Mouse (Mus musculus) neural tube, embryonic 12.5 days (tissue): ENCODE measurements around the gene Slc16a1. TPM values are rescaled to one million over a fixed set of nuclear protein-coding genes. Genes with fewer than 3 reads are reported as not detected.
A peak's percentile ranks its signal among the peaks of the same experiment; 100 is the strongest.

Experiments used
- ATAC-seq: fragments of 200-750 bp; cut with Nextera tagmentation; 2 replicates; pipeline ENCODE4 v1.8.0; 2017; ENCODE audit warnings: low read depth, mild to moderate bottlenecking, moderate TSS enrichment, moderate library complexity; ENCODE audit not compliant: low FRiP score
- H3K27ac ChIP-seq: fragments of 300-500 bp; sonication (generic); 2 replicates; pipeline ENCODE4 v1.5.1; 2016
- H3K27me3 ChIP-seq: fragments of 300-500 bp; sonication (generic); replicated peaks from 2 replicates; pipeline ENCODE4 v1.6.1; 2016; ENCODE audit warnings: mild to moderate bottlenecking
- H3K36me3 ChIP-seq: fragments of 300-500 bp; sonication (generic); 2 replicates; pipeline ENCODE4 v1.6.1; 2016; ENCODE audit warnings: mild to moderate bottlenecking
- H3K4me1 ChIP-seq: fragments of 300-500 bp; sonication (generic); 2 replicates; pipeline ENCODE4 v1.6.1; 2016
- H3K4me2 ChIP-seq: fragments of 300-500 bp; sonication (generic); replicated peaks from 2 replicates; pipeline ENCODE4 v1.6.1; 2016; ENCODE audit warnings: mild to moderate bottlenecking
- H3K4me3 ChIP-seq: fragments of 300-500 bp; sonication (generic); 2 replicates; pipeline ENCODE4 v1.5.1; 2016
- H3K9ac ChIP-seq: fragments of 300-500 bp; sonication (generic); 2 replicates; pipeline ENCODE4 v1.6.1; 2016; ENCODE audit warnings: mild to moderate bottlenecking
- H3K9me3 ChIP-seq: fragments of 300-500 bp; sonication (generic); 2 replicates; pipeline ENCODE4 v1.6.1; 2016; ENCODE audit warnings: mild to moderate bottlenecking
- WGBS: fragments of 180-500 bp; shearing (Covaris S2); methylation state at CpG from one replicate; pipeline ENCODE4 v1.1.7; 2016; 5-methylcytosine and 5-hydroxymethylcytosine counted together
- polyA plus RNA-seq: library from polyadenylated mRNA; unstranded; fragments of >200 nt; fragmentation: Nextera tagmentation; extraction: Ambion mirVana; gene quantifications from 2 replicates; pipeline ENCODE4 v1.2.1, GENCODE M21; 2016

The Slc16a1 gene
- polyA plus RNA-seq, 1 experiment from 2014 or later, result 17.9 TPM

DNA sequence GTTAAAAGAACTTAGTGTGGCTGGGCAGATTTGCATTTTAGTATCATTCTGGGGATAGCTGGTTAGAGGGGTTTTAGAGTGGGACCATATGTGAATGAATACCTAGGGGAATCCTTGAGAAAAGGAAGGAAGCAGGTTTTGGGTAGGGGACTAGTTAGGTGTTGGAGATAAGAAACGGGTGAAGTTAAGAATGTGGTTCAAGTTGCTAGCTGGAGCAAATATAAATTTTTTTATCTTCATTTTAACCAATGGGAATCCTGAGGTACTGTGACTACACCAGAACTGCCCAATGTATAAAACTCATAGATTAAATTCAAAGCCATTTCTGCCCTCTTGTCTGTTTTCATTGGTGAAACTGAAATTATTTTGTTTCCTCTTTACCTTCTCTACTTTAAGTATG is 2.8 kb downstream of the Slc16a1 start:
- no peak overlapping the region for H3K4me2 ChIP-seq
- no peak overlapping the region for H3K9ac ChIP-seq
- H3K4me3 ChIP-seq, result no peak overlapping the region
- no peak for ATAC-seq
- no peaks in the 10 kb centered on the region for H3K27me3 ChIP-seq
- no peak overlapping the region for H3K27ac ChIP-seq
- H3K9me3 ChIP-seq, result no peaks in the 10 kb centered on the region
- H3K36me3 ChIP-seq, result no peaks in the 10 kb centered on the region
- 0 out of 2 replicates have a peak, but pooled peaks cover 8% of the 10 kb centered on the region for H3K4me1 ChIP-seq
- 80% methylated on average over 1 of the region's 1 CpGs for WGBS

DNA sequence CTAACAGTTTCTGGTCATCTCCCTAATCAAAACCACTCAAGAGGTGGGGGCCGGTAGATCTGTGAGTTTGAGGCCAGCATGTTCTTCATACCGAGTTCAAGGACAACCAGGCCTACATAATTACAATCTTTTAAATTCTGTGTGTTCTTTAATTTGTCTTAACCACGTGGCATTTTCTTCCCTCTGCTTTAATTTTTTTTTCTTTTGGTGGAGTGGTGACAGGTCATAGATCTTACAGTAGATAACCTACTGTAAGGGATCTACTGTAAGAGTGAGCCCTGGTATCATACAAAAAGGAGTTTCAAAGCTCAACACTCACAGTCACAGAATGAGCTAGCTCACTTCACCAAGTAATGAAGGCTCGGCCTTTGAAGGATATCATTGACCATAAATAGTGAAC is 4.6 kb downstream of the Slc16a1 start:
- 83% methylated on average over 4 of the region's 4 CpGs for WGBS
- ATAC-seq, result no peak
- Histone ChIP-seq H3K4me3 (no peak overlapping the region), H3K27me3 (no peaks in the 10 kb centered on the region), H3K27ac (no peak overlapping the region), H3K36me3 (no peaks in the 10 kb centered on the region), H3K4me1 (0 out of 2 replicates have a peak, but pooled peaks cover 8% of the 10 kb centered on the region), H3K9me3 (no peaks in the 10 kb centered on the region), H3K4me2 (no peak overlapping the region), H3K9ac (no peak overlapping the region)

DNA sequence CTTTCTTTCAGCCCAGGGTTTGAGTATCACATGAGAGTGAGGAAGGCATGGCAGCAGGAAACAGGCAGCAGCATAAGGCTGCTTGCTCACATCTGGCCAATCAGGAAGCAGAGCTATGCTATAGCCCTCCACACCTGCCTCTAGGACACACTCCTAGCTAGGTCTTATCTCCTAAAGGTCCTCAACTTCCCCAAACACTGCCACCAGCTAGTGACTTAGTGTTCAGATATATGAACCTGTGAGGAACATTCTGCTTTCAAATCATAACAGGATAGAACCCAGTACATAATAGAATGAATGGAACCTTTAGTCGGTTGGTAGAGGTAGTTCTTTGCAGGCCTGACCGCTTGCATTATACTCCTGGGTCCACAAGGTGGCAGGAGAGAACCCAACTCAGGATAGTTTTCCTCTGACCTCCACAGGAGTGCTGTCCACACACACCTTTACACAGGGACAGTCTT is 5.4 kb downstream of the Slc16a1 start:
- H3K27ac ChIP-seq, result no peak overlapping the region
- 0 out of 2 replicates have a peak, but pooled peaks cover 8% of the 10 kb centered on the region for H3K4me1 ChIP-seq
- WGBS, result 13% methylated on average over 2 of the region's 2 CpGs
- no peak overlapping the region for H3K9ac ChIP-seq
- H3K27me3 ChIP-seq, result no peaks in the 10 kb centered on the region
- H3K4me2 ChIP-seq, result no peak overlapping the region
- peak; percentile 61; the same call in 1 of the 2 replicates for ATAC-seq
- no peaks in the 10 kb centered on the region for H3K36me3 ChIP-seq
- no peaks in the 10 kb centered on the region for H3K9me3 ChIP-seq
- H3K4me3 ChIP-seq, result no peak overlapping the region

DNA sequence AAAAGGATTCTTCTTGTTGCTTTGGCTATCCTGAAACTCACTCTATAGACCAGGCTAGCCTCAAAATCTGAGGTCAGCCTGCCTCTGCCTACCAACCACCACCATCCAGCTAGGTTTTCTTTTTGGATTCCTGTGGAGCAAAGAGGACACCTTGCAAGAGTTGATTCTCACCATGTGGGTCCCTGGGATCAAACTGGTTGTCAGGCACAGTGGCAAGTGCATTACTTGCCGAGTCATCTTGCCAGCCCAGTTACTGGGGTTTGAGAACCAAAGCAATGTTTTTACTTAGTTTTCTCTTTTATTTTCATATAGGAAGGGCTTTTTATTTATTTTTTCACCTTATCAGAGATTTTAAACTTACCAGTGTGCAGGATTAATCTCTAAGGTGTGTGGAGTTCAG is 5.9 kb downstream of the Slc16a1 start:
- Histone ChIP-seq H3K4me2 (no peak overlapping the region), H3K9ac (no peak overlapping the region), H3K27ac (no peak overlapping the region), H3K9me3 (no peaks in the 10 kb centered on the region), H3K36me3 (no peaks in the 10 kb centered on the region), H3K4me1 (0 out of 2 replicates have a peak, but pooled peaks cover 3% of the 10 kb centered on the region), H3K4me3 (no peak overlapping the region), H3K27me3 (no peaks in the 10 kb centered on the region)
- WGBS, result 92% methylated on average over 1 of the region's 1 CpGs
- no peak for ATAC-seq

DNA sequence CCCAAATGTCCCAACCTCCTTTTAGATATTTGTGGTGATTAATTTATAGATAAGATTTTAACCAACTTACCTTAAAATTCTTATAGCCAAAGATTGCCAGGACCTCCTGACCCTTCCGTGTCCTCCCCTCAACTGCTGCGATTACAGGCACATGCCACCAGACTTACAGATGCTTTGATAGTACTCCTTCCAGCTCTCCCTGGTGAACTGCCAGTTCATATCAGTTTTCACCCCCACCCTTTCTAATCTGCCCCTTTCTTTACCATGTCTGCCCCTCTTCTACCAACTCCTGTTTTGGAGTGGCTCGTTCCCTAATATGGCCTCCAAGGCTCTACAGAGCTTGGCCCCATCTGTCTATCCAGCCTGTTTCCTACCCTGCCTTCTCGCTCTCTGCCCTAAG is 15.8 kb downstream of the Slc16a1 start:
- ATAC-seq, result no peak
- Histone ChIP-seq H3K9ac (no peak overlapping the region), H3K36me3 (peaks cover 10% of the 10 kb centered on the region; the same call in 1 of the 2 replicates), H3K9me3 (no peaks in the 10 kb centered on the region), H3K4me3 (no peak overlapping the region), H3K4me2 (no peak overlapping the region), H3K27ac (no peak overlapping the region), H3K27me3 (no peaks in the 10 kb centered on the region), H3K4me1 (no peaks in the 10 kb centered on the region)
- WGBS, result 94% methylated on average over 4 of the region's 4 CpGs

DNA sequence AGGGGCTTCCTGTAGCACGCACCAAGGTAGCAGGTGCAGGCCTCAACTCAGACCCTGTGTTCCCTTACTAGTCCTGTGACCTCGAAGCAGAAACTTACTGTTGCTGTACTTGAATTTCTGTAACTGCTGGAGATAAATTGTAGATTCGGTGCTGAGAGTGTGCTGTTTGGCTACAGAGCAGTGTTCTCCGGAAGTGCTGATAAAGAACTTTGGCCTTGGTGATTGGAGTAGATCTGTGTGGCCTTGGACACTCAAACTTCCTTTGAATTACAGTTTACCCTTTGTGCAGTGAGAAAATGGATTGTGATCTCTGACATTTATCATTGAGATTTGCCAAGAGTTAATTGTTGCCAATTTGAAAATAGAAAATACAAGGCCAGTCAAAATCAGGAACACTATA is 16.5 kb downstream of the Slc16a1 start:
- Histone ChIP-seq H3K27ac (no peak overlapping the region), H3K9me3 (no peaks in the 10 kb centered on the region), H3K4me3 (no peak overlapping the region), H3K27me3 (no peaks in the 10 kb centered on the region), H3K9ac (no peak overlapping the region), H3K36me3 (peaks cover 10% of the 10 kb centered on the region; the same call in 1 of the 2 replicates), H3K4me1 (no peaks in the 10 kb centered on the region), H3K4me2 (no peak overlapping the region)
- WGBS, result 92% methylated on average over 4 of the region's 4 CpGs
- ATAC-seq, result no peak

DNA sequence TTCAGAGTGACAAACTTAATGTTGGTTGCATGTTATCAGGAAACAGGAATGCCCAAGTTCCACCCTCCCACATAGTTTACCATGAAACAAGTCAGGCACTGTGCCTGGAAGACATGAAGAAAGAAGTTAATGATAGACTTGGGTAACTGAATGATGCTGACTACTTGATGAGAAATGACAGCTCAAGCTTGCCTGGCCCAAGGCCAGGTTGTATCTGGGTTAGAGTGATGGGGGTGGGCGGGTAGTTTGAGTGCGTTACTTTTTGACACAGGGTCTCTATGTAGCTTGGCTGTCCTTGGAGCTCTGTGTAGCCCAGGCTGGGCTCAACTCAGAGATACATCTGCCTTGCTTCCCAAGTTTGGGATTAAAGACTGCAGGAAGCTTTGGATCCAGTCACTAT is 20.2 kb downstream of the Slc16a1 start:
- H3K36me3 ChIP-seq, result peaks cover 5% of the 10 kb centered on the region; the same call in 1 of the 2 replicates
- WGBS, result 95% methylated on average over 2 of the region's 2 CpGs
- ATAC-seq, result no peak

DNA sequence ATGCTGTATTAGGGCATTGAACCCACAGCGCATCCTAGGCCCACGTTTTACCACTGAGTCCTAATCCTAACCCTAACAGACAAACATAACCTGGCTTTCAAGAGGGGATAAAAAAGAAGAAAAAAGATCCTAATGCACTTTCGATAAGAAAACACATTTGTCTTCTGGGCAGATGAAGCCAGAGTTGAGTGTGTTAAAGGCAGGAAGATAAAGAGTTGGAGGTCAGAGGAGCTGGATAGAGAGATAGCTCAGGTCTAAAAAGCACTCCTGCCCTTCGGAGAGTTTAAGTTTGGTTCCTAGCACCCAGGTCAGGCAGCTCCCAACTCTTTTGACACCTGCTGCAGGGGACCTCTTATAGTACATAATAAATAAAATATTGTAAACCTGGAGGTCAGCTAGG is 21.3 kb downstream of the Slc16a1 start:
- Histone ChIP-seq H3K27me3 (no peaks in the 10 kb centered on the region), H3K4me3 (no peak overlapping the region), H3K9ac (no peak overlapping the region), H3K9me3 (no peaks in the 10 kb centered on the region), H3K27ac (no peak overlapping the region), H3K4me1 (no peaks in the 10 kb centered on the region), H3K36me3 (no peaks in the 10 kb centered on the region; the same call in 1 of the 2 replicates), H3K4me2 (no peak overlapping the region)
- 88% methylated on average over 4 of the region's 4 CpGs for WGBS
- no peak for ATAC-seq

More for the DNA sequence above, 20.2 kb downstream of the Slc16a1 start:
- Histone ChIP-seq H3K9me3 (no peaks in the 10 kb centered on the region), H3K9ac (no peak overlapping the region), H3K4me2 (no peak overlapping the region), H3K27ac (no peak overlapping the region), H3K27me3 (no peaks in the 10 kb centered on the region), H3K4me3 (no peak overlapping the region), H3K4me1 (no peaks in the 10 kb centered on the region)

DNA sequence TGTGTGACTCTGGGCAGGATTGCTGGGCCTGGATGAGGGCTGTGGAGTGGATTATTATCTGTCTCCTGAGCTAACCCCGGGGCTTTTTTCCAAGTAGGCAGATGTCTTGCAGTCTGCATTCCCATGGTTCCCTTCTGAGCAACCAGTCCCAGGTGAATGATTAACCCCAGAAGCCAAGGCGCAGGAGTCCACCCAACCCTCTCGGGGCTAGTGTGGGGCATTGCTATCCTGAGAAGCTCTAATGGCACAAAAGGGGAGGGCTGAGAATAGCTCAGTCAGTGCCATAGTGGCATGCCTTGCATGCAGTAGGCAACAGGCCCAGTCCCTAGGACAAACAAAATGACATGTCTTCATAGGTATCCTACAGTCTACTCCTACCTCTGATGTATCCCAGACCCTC is 22.1 kb downstream of the Slc16a1 start:
- Histone ChIP-seq H3K27ac (no peak overlapping the region), H3K9me3 (no peaks in the 10 kb centered on the region), H3K36me3 (no peaks in the 10 kb centered on the region; the same call in 1 of the 2 replicates), H3K9ac (no peak overlapping the region), H3K4me1 (no peaks in the 10 kb centered on the region), H3K4me3 (no peak overlapping the region), H3K4me2 (no peak overlapping the region), H3K27me3 (no peaks in the 10 kb centered on the region)
- no peak for ATAC-seq
- WGBS, result 37% methylated on average over 3 of the region's 3 CpGs

DNA sequence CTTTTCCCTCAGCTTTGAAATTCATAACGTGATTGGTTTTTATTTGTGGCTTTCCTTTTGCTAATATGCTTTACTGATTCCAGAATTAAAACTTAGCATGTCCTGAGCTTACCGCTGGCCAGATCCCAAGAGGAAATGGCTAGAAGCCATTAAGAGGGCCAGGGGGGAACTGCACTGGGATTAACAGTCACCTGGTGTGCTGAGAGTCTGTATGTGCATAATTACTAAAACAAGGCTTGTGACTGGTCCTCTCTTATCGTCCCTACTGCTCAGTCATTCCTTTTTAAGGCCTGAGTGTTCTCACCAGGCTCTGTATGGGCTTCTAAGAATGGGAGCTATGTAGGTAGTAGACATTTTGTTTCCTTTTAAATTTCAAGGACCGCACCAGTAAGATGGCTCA is 23.5 kb downstream of the Slc16a1 start:
- no peak overlapping the region for H3K9ac ChIP-seq
- WGBS, result 61% methylated on average over 4 of the region's 4 CpGs
- no peaks in the 10 kb centered on the region for H3K27me3 ChIP-seq
- no peak overlapping the region for H3K4me3 ChIP-seq
- H3K27ac ChIP-seq, result no peak overlapping the region
- H3K4me1 ChIP-seq, result no peaks in the 10 kb centered on the region
- no peaks in the 10 kb centered on the region for H3K9me3 ChIP-seq
- no peaks in the 10 kb centered on the region for H3K36me3 ChIP-seq
- ATAC-seq, result no peak
- no peak overlapping the region for H3K4me2 ChIP-seq

DNA sequence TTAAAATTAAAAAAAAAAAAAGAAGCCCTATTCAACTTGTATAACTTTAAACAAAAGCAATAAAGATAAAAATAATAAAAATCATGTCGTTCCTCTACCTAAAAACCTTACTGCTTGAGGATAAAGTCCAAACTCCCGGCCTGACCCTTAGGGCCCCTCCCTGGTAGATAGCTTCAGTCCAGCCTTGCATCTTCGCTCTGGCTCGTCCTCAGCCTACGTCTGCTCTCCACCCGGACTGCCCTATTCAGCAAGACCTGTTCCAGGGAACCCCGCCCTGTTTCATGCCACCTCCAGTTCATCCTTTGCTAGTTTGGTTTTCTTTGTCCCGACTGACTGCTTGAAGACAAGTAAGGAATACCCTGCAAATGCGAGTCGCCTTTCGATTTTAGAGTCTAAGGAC is 24.5 kb downstream of the Slc16a1 start:
- H3K4me3 ChIP-seq, result no peak overlapping the region
- H3K36me3 ChIP-seq, result no peaks in the 10 kb centered on the region
- 84% methylated on average over 11 of the region's 11 CpGs for WGBS
- H3K9ac ChIP-seq, result no peak overlapping the region
- no peaks in the 10 kb centered on the region for H3K4me1 ChIP-seq
- ATAC-seq, result no peak
- no peaks in the 10 kb centered on the region for H3K27me3 ChIP-seq
- no peaks in the 10 kb centered on the region for H3K9me3 ChIP-seq
- no peak overlapping the region for H3K4me2 ChIP-seq
- H3K27ac ChIP-seq, result no peak overlapping the region

DNA sequence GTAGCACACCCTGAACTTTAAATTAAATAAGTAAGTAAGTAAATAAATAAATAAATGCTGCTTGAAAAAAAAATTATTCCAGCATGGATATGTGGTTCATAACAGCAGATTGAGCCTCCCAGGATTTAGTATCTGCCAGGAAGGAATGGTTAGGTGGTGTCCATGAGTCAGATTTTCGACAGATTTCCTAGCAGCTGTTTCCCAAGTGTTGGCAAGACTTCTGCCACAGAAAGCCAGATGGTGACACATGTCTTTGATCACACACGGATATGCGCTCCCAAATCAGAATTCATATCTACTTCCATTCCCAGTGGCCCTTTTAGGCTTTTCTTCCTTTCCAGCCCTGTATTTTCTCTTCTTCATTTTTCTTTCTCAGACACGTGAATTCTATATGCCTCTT is 28.5 kb downstream of the Slc16a1 start:
- H3K27ac ChIP-seq, result no peak overlapping the region
- no peak overlapping the region for H3K4me2 ChIP-seq
- no peak for ATAC-seq
- no peaks in the 10 kb centered on the region for H3K27me3 ChIP-seq
- H3K4me1 ChIP-seq, result peaks cover 6% of the 10 kb centered on the region
- no peak overlapping the region for H3K4me3 ChIP-seq
- 85% methylated on average over 4 of the region's 4 CpGs for WGBS
- H3K9ac ChIP-seq, result no peak overlapping the region
- no peaks in the 10 kb centered on the region for H3K36me3 ChIP-seq
- no peaks in the 10 kb centered on the region for H3K9me3 ChIP-seq

DNA sequence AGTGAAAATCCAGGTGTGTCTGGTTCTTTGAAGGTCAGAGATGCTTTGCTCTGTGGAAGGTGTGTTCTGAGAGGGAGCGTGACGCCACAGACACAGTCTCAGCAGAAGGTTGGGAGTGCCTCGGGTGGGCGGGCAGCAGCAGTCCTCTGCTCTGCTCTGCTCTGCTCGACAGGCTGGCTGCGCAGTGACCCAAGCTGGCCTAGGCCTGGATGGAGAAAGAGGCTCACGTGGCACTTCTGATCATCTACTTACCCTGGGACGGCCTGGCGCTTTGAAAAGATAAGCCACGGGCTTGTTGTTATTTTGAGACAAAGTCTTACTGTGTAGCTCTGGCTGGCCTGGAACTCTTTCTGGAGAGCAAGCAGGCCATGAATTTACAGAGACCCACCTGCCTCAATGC is 29.0 kb downstream of the Slc16a1 start:
- no peak for ATAC-seq
- H3K9ac ChIP-seq, result no peak overlapping the region
- WGBS, result 82% methylated on average over 10 of the region's 10 CpGs
- H3K27me3 ChIP-seq, result no peaks in the 10 kb centered on the region
- no peak overlapping the region for H3K4me3 ChIP-seq
- H3K27ac ChIP-seq, result no peak overlapping the region
- no peaks in the 10 kb centered on the region for H3K36me3 ChIP-seq
- peaks cover 6% of the 10 kb centered on the region for H3K4me1 ChIP-seq
- H3K4me2 ChIP-seq, result no peak overlapping the region
- H3K9me3 ChIP-seq, result no peaks in the 10 kb centered on the region
